Mouse (Mus musculus) macrophage (primary cell): ENCODE measurements around the gene Bud31. TPM values are rescaled to one million over a fixed set of nuclear protein-coding genes. Genes with fewer than 3 reads are reported as not detected.
"Not testable (repeated sequence)": the region's sequence is repeated elsewhere in the genome, so short reads cannot be mapped to it uniquely, and the experiment has no call there.

Experiments
- H3K27ac ChIP-seq: fragments of 350-480 bp; formaldehyde crosslinking; 2 replicates; pipeline ENCODE4 v1.9.0; 2021
- H3K36me3 ChIP-seq: fragments of 350-480 bp; formaldehyde crosslinking; 2 replicates; pipeline ENCODE4 v1.9.0; 2021; ENCODE audit errors: inconsistent target
- H3K4me3 ChIP-seq: fragments of 350-480 bp; formaldehyde crosslinking; 2 replicates; pipeline ENCODE4 v1.9.0; 2021; ENCODE audit errors: inconsistent target
- H3K79me2 ChIP-seq: fragments of 350-480 bp; formaldehyde crosslinking; 2 replicates; pipeline ENCODE4 v1.9.0; 2021; ENCODE audit errors: inconsistent target
- WGBS: methylation state at CpG from one replicate; pipeline ENCODE4 v1.1.7; 2026; ENCODE audit warnings: inconsistent platforms; ENCODE audit not compliant: missing documents; 5-methylcytosine and 5-hydroxymethylcytosine counted together
- polyA plus RNA-seq: library from polyadenylated mRNA; stranded (reverse); fragments of 250-400 nt; gene quantifications from 3 replicates; pipeline ENCODE4 v1.2.4, GENCODE M21; 2018; ENCODE audit warnings: inconsistent platforms

The Bud31 gene
- polyA plus RNA-seq, 1 experiment from 2014 or later: 160 TPM

GRCm38 (mm10) chr5:145115736-145116135 is 24.4 kb upstream of the Bud31 start:
- peaks cover 28% of the 10 kb centered on the region; the same call in 1 of the 2 replicates for H3K36me3 ChIP-seq
- WGBS: 42% methylated on average over 5 of the region's 5 CpGs
- H3K27ac ChIP-seq: peak overlapping the region; percentile 99
- H3K79me2 ChIP-seq: peaks cover 63% of the 10 kb centered on the region
- peak overlapping the region; percentile 84 for H3K4me3 ChIP-seq

- whole genome bisulfite sequencing: 2% methylated on average over 4 of the region's 4 CpGs
- Histone ChIP-seq H3K27ac (peak overlapping the region; percentile 99), H3K4me3 (peak overlapping the region; percentile 84), H3K79me2 (peaks cover 69% of the 10 kb centered on the region), H3K36me3 (peaks cover 33% of the 10 kb centered on the region; the same call in 1 of the 2 replicates)
Measured at GRCm38 (mm10) chr5:145116316-145116715, 23.8 kb upstream of the Bud31 start.

GRCm38 (mm10) chr5:145116916-145117315 is 23.2 kb upstream of the Bud31 start:
- peak overlapping the region; percentile 84 for H3K4me3 ChIP-seq
- H3K79me2 ChIP-seq: peaks cover 75% of the 10 kb centered on the region
- peak overlapping the region; percentile 99 for H3K27ac ChIP-seq
- peaks cover 39% of the 10 kb centered on the region for H3K36me3 ChIP-seq
- 43% methylated on average over 9 of the region's 10 CpGs for WGBS

GRCm38 (mm10) chr5:145118005-145118404 is 22.2 kb upstream of the Bud31 start:
- Histone ChIP-seq H3K36me3 (peaks cover 50% of the 10 kb centered on the region), H3K27ac (no peak overlapping the region), H3K79me2 (peaks cover 86% of the 10 kb centered on the region), H3K4me3 (no peak overlapping the region)
- WGBS: 80% methylated on average over 6 of the region's 6 CpGs

- Histone ChIP-seq H3K79me2 (peaks cover 90% of the 10 kb centered on the region), H3K27ac (no peak overlapping the region), H3K4me3 (no peak overlapping the region), H3K36me3 (peaks cover 55% of the 10 kb centered on the region)
- 97% methylated on average over 5 of the region's 5 CpGs for WGBS
Measured at GRCm38 (mm10) chr5:145118461-145118860, 21.7 kb upstream of the Bud31 start.

- 94% methylated on average over 2 of the region's 2 CpGs for whole genome bisulfite sequencing
- H3K36me3 ChIP-seq: peaks cover 64% of the 10 kb centered on the region
- no peak overlapping the region for H3K4me3 ChIP-seq
- H3K27ac ChIP-seq: no peak overlapping the region
- peaks cover 98% of the 10 kb centered on the region for H3K79me2 ChIP-seq
Measured at GRCm38 (mm10) chr5:145119385-145119784, 20.8 kb upstream of the Bud31 start.

GRCm38 (mm10) chr5:145120921-145121320 is 19.2 kb upstream of the Bud31 start:
- 94% methylated on average over 7 of the region's 7 CpGs for WGBS
- Histone ChIP-seq H3K79me2 (peaks cover 97% of the 10 kb centered on the region), H3K4me3 (no peak overlapping the region), H3K27ac (no peak overlapping the region), H3K36me3 (peaks cover 79% of the 10 kb centered on the region)

- Histone ChIP-seq H3K36me3 (peaks cover 89% of the 10 kb centered on the region), H3K79me2 (peaks cover 79% of the 10 kb centered on the region), H3K27ac (no peak overlapping the region), H3K4me3 (no peak overlapping the region)
- WGBS: 94% methylated on average over 17 of the region's 19 CpGs
Measured at GRCm38 (mm10) chr5:145123396-145123795, 16.8 kb upstream of the Bud31 start.

- H3K79me2 ChIP-seq: peaks cover 47% of the 10 kb centered on the region
- H3K27ac ChIP-seq: no peak overlapping the region
- WGBS: 95% methylated on average over 7 of the region's 9 CpGs
- no peak overlapping the region for H3K4me3 ChIP-seq
- peaks cover 80% of the 10 kb centered on the region for H3K36me3 ChIP-seq
Measured at GRCm38 (mm10) chr5:145126580-145126979, 13.6 kb upstream of the Bud31 start.

GRCm38 (mm10) chr5:145129124-145129523 is 11.0 kb upstream of the Bud31 start:
- H3K79me2 ChIP-seq: peaks cover 22% of the 10 kb centered on the region
- peaks cover 78% of the 10 kb centered on the region for H3K36me3 ChIP-seq
- 98% methylated on average over 4 of the region's 4 CpGs for WGBS
- H3K27ac ChIP-seq: no peak overlapping the region
- H3K4me3 ChIP-seq: no peak overlapping the region

GRCm38 (mm10) chr5:145129773-145130172 is 10.4 kb upstream of the Bud31 start:
- no CpG with 5 or more reads among the region's 6 CpGs for WGBS
- H3K27ac ChIP-seq, H3K4me3 ChIP-seq: not testable (repeated sequence)
- peaks cover 78% of the 10 kb centered on the region for H3K36me3 ChIP-seq
- peaks cover 15% of the 10 kb centered on the region for H3K79me2 ChIP-seq

- H3K27ac ChIP-seq: no peak overlapping the region
- peaks cover 78% of the 10 kb centered on the region for H3K36me3 ChIP-seq
- peaks cover 11% of the 10 kb centered on the region; the same call in 1 of the 2 replicates for H3K79me2 ChIP-seq
- no peak overlapping the region for H3K4me3 ChIP-seq
- WGBS: 57% methylated on average over 11 of the region's 11 CpGs
Measured at GRCm38 (mm10) chr5:145130191-145130590, 10.0 kb upstream of the Bud31 start.

- peaks cover 6% of the 10 kb centered on the region for H3K79me2 ChIP-seq
- WGBS: 70% methylated on average over 3 of the region's 3 CpGs
- no peak overlapping the region for H3K27ac ChIP-seq
- no peak overlapping the region for H3K4me3 ChIP-seq
- peaks cover 75% of the 10 kb centered on the region for H3K36me3 ChIP-seq
Measured at GRCm38 (mm10) chr5:145130995-145131394, 9.2 kb upstream of the Bud31 start.

GRCm38 (mm10) chr5:145133275-145133674 is 6.9 kb upstream of the Bud31 start:
- H3K27ac ChIP-seq, H3K4me3 ChIP-seq: not testable (repeated sequence)
- Histone ChIP-seq H3K79me2 (peaks cover 25% of the 10 kb centered on the region), H3K36me3 (peaks cover 61% of the 10 kb centered on the region)
- 93% methylated on average over 6 of the region's 6 CpGs for WGBS

GRCm38 (mm10) chr5:145138836-145139235 is 1.3 kb upstream of the Bud31 start:
- peaks cover 47% of the 10 kb centered on the region for H3K36me3 ChIP-seq
- peak overlapping the region; percentile 85 for H3K4me3 ChIP-seq
- 11% methylated on average over 6 of the region's 6 CpGs for whole genome bisulfite sequencing
- peaks cover 75% of the 10 kb centered on the region for H3K79me2 ChIP-seq
- peak overlapping the region; percentile 41; the same call in 1 of the 2 replicates for H3K27ac ChIP-seq

GRCm38 (mm10) chr5:145140611-145141010 is 449 bp downstream of the Bud31 start:
- H3K4me3 ChIP-seq: peak overlapping the region; percentile 98
- H3K27ac ChIP-seq: peak overlapping the region; percentile 96
- peaks cover 47% of the 10 kb centered on the region for H3K36me3 ChIP-seq
- H3K79me2 ChIP-seq: peaks cover 75% of the 10 kb centered on the region
- WGBS: under 1% methylated on average over 18 of the region's 18 CpGs
